8 mouse cellular contexts compared by ENCODE assay signal in genomic region chr1:53940268-53941017, GRCm38 (mm10).
A peak's percentile ranks its signal among the peaks of the same experiment; 100 is the strongest.
DNase-seq lines count a peak whose midpoint lies in the region; ATAC-seq lines count a peak whose summit lies in the region.

No protein-coding gene starts in this region.

- 0 out of 2 replicates have a peak overlapping the region, but pooled peaks have one; percentile 8 for H3K4me3 ChIP-seq in heart, embryonic 13.5 days
- no peak overlapping the region for H3K4me3 ChIP-seq in forebrain, embryonic 12.5 days (replicated peaks)

- H3K36me3 ChIP-seq in heart, embryonic 13.5 days = no peaks in the 10 kb centered on the region
- no peaks in the 10 kb centered on the region for H3K36me3 ChIP-seq in forebrain, embryonic 12.5 days (replicated peaks)

- WGBS in heart, embryonic 13.5 days = 34% methylated on average over 13 of the region's 13 CpGs
- 8% methylated on average over 13 of the region's 13 CpGs for WGBS in forebrain, embryonic 12.5 days

- H3K4me2 ChIP-seq in heart, embryonic 13.5 days = peak overlapping the region; percentile 50
- peak overlapping the region; percentile 36 for H3K4me2 ChIP-seq in forebrain, embryonic 12.5 days

- intact Hi-C loops in heart, postnatal 25 days (cut with DNase I) = loop anchor here (5.0 kb wide), 1 partner anchor 37 kb away; no protein-coding TSS in a partner anchor

- DNase-seq in heart, postnatal 25 days (ENCODE audit: low spot score) = no peak
- DNase-seq in Muller cell, postnatal 12 days (ENCODE audit: inconsistent ontology term) = peak; percentile 85
- peak; percentile 22 to 43 for DNase-seq in lung, postnatal 4 days
- DNase-seq in urinary bladder, postnatal 25 days (ENCODE audit: low spot score) = no peak
- no peak for DNase-seq in thymus, postnatal 0 days (ENCODE audit: low spot score)
- no peak for DNase-seq in thymus, postnatal 25 days

- peak overlapping the region; percentile 50 for H3K9ac ChIP-seq in heart, embryonic 13.5 days
- H3K9ac ChIP-seq in forebrain, embryonic 12.5 days = no peak overlapping the region

- peak overlapping the region; percentile 53; the same call in 1 of the 2 replicates for H3K27ac ChIP-seq in heart, embryonic 13.5 days (replicated peaks)
- H3K27ac ChIP-seq in forebrain, embryonic 12.5 days = no peak overlapping the region

- H3K4me1 ChIP-seq in heart, embryonic 13.5 days = peaks cover 9% of the 10 kb centered on the region
- H3K4me1 ChIP-seq in forebrain, embryonic 12.5 days = peaks cover 10% of the 10 kb centered on the region

- H3K9me3 ChIP-seq in heart, embryonic 13.5 days = no peaks in the 10 kb centered on the region
- no peaks in the 10 kb centered on the region for H3K9me3 ChIP-seq in forebrain, embryonic 12.5 days

- no peak for ATAC-seq in heart, embryonic 13.5 days (ENCODE audit: extremely low read depth, insufficient number of reproducible peaks, low FRiP score, low TSS enrichment)
- peak; percentile 90 for ATAC-seq in forebrain, embryonic 12.5 days (ENCODE audit: low FRiP score)

- H3K27me3 ChIP-seq in heart, embryonic 13.5 days (replicated peaks) = no peaks in the 10 kb centered on the region
- H3K27me3 ChIP-seq in forebrain, embryonic 12.5 days = 0 out of 2 replicates have a peak, but pooled peaks cover 2% of the 10 kb centered on the region

Comparison
In these comparisons a context has a peak if more than half of its experiments do, and no peak if none do; other contexts are left out.
1. DNase-seq: peak in Muller cell, postnatal 12 days (single experiment) and lung, postnatal 4 days (2 of 2); none in heart, postnatal 25 days (single experiment), urinary bladder, postnatal 25 days (single experiment), thymus, postnatal 0 days (single experiment) and thymus, postnatal 25 days (single experiment).